Mouse (Mus musculus) heart, embryonic 15.5 days (tissue): ENCODE measurements around the gene Ms4a18. TPM values are rescaled to one million over a fixed set of nuclear protein-coding genes. Genes with fewer than 3 reads are reported as not detected.
"Not testable (repeated sequence)": the region's sequence is repeated elsewhere in the genome, so short reads cannot be mapped to it uniquely, and the experiment has no call there.

Experiments
- ATAC-seq: fragments of 200-750 bp; cut with Nextera tagmentation; replicated peaks from 2 replicates; pipeline ENCODE4 v1.8.0; 2017; ENCODE audit warnings: low read depth, moderate TSS enrichment; ENCODE audit not compliant: insufficient number of reproducible peaks, insufficient read depth, low FRiP score
- H3K27ac ChIP-seq: fragments of 300-500 bp; sonication (generic); 2 replicates; pipeline ENCODE4 v1.5.1; 2015; ENCODE audit warnings: mild to moderate bottlenecking, inconsistent platforms
- H3K27me3 ChIP-seq: fragments of 300-500 bp; sonication (generic); 2 replicates; pipeline ENCODE4 v1.6.1; 2015; ENCODE audit warnings: inconsistent platforms
- H3K36me3 ChIP-seq: fragments of 300-500 bp; sonication (generic); 2 replicates; pipeline ENCODE4 v1.6.1; 2015; ENCODE audit warnings: mild to moderate bottlenecking, inconsistent platforms
- H3K4me1 ChIP-seq: fragments of 300-500 bp; sonication (generic); replicated peaks from 2 replicates; pipeline ENCODE4 v1.6.1; 2015; ENCODE audit warnings: inconsistent platforms
- H3K4me2 ChIP-seq: fragments of 300-500 bp; sonication (generic); 2 replicates; pipeline ENCODE4 v1.6.1; 2015; ENCODE audit warnings: inconsistent platforms, mild to moderate bottlenecking, moderate library complexity
- H3K4me3 ChIP-seq: fragments of 300-500 bp; sonication (generic); 2 replicates; pipeline ENCODE4 v1.5.1; 2015; ENCODE audit warnings: mild to moderate bottlenecking, inconsistent platforms
- H3K9ac ChIP-seq: fragments of 300-500 bp; sonication (generic); 2 replicates; pipeline ENCODE4 v1.6.1; 2015; ENCODE audit warnings: mild to moderate bottlenecking, inconsistent platforms
- H3K9me3 ChIP-seq: fragments of 300-500 bp; sonication (generic); replicated peaks from 2 replicates; pipeline ENCODE4 v1.6.1; 2016; ENCODE audit warnings: inconsistent platforms
- WGBS: fragments of 180-500 bp; shearing (Covaris S2); methylation state at CpG from one replicate; pipeline ENCODE4 v1.1.7; 2015; ENCODE audit warnings: mixed read lengths; 5-methylcytosine and 5-hydroxymethylcytosine counted together
- polyA plus RNA-seq: library from polyadenylated mRNA; unstranded; fragments of >200 nt; fragmentation: Nextera tagmentation; extraction: Ambion mirVana; gene quantifications from 2 replicates; pipeline ENCODE4 v1.2.1, GENCODE M21; 2015

The Ms4a18 gene
- not detected in 2 replicates for polyA plus RNA-seq

DNA sequence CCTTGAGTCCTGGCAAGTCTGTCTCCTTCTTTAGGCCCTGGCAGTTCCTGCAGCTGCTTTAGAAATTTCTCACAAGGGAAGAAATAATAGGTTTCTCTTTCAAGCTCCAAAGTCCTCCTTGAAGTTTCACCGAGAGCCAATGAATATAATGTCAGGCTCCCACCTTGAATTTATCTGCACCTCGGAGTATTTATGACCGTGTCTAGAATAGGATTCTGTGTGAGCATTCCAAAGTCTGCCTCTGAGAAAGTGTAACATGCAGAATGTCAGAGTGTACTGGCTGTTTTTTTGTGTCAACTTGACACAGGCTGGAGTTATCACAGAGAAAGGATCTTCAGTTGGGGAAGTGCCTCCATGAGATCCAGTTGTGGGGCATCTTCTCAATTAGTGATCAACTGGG lies at the start of gene Ms4a18:
Gene Ms4a18, minus strand, starts transcription at position 141 of the 400 bp plus-strand sequence.
- Histone ChIP-seq H3K9me3 (no peaks in the 10 kb centered on the region), H3K27ac (no peak within 1 kb of the TSS), H3K4me1 (no peaks in the 10 kb centered on the region), H3K27me3 (no peaks in the 10 kb centered on the region), H3K9ac (no peak within 1 kb of the TSS), H3K4me2 (no peak within 1 kb of the TSS), H3K36me3 (no peaks in the 10 kb centered on the region), H3K4me3 (no peak within 1 kb of the TSS)
- no peak for ATAC-seq
- 69% methylated on average over 3 of the region's 3 CpGs for WGBS

DNA sequence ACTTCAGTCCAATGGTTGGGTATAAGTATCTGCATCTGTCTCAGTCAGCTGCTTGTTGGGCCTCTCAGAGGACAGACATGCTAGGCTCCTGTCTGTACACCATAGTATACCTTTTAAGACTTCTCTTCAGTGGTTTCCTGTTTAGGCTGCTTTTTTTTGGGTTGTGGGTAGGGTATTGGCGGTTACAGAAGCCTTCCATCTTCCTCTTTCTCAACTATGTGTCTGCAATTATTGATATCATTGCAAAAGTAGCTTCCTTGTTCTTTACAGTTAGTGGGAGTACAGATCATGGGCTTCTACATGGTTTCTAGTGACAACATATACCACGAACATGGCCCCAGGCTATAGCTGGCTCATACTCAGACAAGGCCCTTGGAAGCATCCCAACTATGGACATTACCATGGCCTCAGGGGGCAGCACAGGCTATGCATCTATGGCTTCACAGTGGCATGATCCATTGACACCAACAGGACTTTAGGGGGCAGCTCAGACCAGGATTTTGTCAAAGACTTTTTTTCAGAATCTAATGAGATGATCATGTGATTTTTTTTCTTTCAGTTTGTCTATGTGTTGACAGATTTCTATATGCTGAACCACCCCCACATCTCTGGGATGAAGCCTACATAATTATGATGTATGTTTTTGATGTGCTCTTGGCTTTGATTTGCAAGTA lies 47.5 kb upstream of the Ms4a18 start:
- WGBS: 71% methylated on average over 2 of the region's 2 CpGs
- ATAC-seq: no peak
- Histone ChIP-seq H3K4me3 (no peak overlapping the region), H3K27me3 (no peaks in the 10 kb centered on the region), H3K9me3 (no peaks in the 10 kb centered on the region), H3K4me1 (no peaks in the 10 kb centered on the region), H3K27ac (no peak overlapping the region), H3K4me2 (no peak overlapping the region), H3K9ac (no peak overlapping the region), H3K36me3 (no peaks in the 10 kb centered on the region)

DNA sequence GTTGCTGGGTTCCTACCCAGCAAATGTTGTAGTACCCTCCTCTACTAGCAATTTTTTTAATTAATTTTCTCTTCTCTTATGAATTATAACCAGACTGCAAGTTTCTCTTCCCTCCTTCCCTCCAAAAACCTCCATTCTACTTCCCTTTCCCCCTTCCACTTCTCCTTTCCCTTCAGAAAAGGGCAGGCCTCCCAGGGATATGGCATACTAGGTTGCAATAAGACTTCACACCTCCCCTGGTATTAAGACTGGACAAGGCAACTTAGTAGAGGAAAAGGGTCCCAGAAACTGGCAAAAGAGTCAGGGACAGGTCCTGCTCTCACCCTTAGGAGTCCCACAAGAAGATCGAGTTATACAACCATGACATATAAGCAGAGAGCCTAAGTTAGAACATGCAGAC lies 43.1 kb upstream of the Ms4a18 start:
- Histone ChIP-seq H3K9me3 (no peaks in the 10 kb centered on the region), H3K27ac (no peak overlapping the region), H3K4me2 (no peak overlapping the region), H3K27me3 (no peaks in the 10 kb centered on the region), H3K4me3 (no peak overlapping the region), H3K9ac (no peak overlapping the region), H3K4me1 (no peaks in the 10 kb centered on the region), H3K36me3 (no peaks in the 10 kb centered on the region)
- ATAC-seq: no peak
- WGBS: 74% methylated on average over 1 of the region's 1 CpGs

DNA sequence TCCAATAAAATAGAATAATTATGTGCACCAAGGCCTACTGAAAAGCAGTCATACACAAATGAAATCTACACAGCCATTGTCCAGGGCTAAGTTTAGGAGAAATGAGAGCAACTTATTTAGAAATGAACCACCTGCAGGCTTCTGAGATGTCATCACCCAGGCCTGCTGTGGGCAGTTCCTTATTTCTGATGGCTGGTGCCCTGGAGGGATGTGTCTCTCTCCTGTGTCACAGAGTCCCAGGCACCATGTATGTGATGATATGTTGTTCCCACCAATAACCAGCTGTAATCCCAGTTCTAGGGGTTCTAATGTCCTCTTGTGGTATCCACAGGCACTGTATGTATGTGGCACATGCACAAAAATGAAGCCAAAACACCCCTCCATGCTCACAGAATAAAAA lies 42.1 kb upstream of the Ms4a18 start:
- Histone ChIP-seq H3K4me2 (no peak overlapping the region), H3K27ac (no peak overlapping the region), H3K4me1 (no peaks in the 10 kb centered on the region), H3K9me3 (no peaks in the 10 kb centered on the region), H3K9ac (no peak overlapping the region), H3K27me3 (no peaks in the 10 kb centered on the region), H3K36me3 (no peaks in the 10 kb centered on the region), H3K4me3 (no peak overlapping the region)
- ATAC-seq: no peak

DNA sequence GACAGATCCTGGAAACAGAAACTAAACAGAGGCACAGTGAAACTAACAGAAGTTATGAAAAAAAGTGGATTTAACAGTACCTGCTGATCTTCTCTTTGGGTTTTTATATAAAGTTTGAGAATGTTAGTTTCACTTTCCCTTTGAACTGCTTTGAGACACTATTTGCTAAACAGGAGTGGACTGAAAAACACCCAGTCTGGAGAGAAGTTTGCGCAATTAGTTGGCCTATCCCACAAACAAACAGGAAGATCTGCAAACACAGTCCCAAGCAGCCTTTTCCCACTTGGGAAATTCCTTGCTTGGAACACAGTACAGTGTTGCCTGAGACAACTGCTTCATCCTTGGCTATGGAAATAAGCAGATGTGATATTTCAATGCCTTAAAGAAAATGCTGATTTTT lies 37.9 kb upstream of the Ms4a18 start:
- H3K9me3 ChIP-seq, H3K9ac ChIP-seq, H3K27me3 ChIP-seq, H3K27ac ChIP-seq, ATAC-seq, H3K4me3 ChIP-seq, H3K36me3 ChIP-seq, H3K4me1 ChIP-seq, H3K4me2 ChIP-seq: not testable (repeated sequence)
- 92% methylated on average over 1 of the region's 1 CpGs for whole genome bisulfite sequencing

DNA sequence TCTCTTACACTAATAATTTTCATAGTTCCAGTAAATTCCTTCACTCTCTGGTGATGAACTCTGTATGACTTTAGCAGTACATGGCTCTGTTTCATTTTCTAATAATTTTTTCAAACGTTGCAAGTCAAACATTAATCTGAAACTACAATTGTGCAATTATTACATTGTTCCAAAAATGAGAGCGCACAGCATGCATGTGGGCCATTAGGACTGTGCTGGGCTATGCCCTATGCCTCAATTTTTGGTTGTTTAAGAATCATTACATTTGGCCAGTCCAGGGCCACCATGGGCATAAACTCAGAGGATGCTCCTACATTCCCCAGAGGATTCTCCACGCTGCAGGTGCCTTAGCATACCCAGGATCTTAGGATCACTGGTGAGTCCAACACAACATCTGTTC lies 35.4 kb upstream of the Ms4a18 start:
- Histone ChIP-seq H3K4me3 (no peak overlapping the region), H3K36me3 (no peaks in the 10 kb centered on the region), H3K27me3 (no peaks in the 10 kb centered on the region), H3K4me1 (no peaks in the 10 kb centered on the region), H3K9ac (no peak overlapping the region), H3K4me2 (no peak overlapping the region), H3K27ac (no peak overlapping the region), H3K9me3 (no peaks in the 10 kb centered on the region)
- ATAC-seq: no peak
- WGBS: 59% methylated on average over 3 of the region's 3 CpGs

DNA sequence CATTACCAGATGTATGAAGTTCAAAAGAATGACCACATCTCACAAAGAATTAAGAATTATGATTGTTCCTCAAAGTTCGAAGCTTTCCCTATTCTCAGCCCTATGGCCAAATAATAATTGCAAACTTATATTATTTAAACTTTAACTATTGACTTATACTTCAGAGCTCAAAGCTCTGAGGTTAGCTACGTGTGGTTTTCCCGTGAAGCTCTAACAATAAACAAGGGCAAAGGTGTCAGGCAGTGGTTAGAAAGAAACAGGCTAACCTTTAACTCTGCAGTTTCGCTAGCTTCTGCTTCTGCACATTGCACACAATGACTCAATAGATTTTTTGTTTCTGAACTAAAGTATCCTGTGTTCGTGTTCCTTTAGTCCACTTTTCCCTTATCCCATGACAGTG lies 35.0 kb upstream of the Ms4a18 start:
- H3K27me3 ChIP-seq: no peaks in the 10 kb centered on the region
- WGBS: 64% methylated on average over 5 of the region's 5 CpGs
- no peak overlapping the region for H3K9ac ChIP-seq
- no peaks in the 10 kb centered on the region for H3K36me3 ChIP-seq
- ATAC-seq: no peak
- no peaks in the 10 kb centered on the region for H3K9me3 ChIP-seq
- no peak overlapping the region for H3K27ac ChIP-seq
- no peaks in the 10 kb centered on the region for H3K4me1 ChIP-seq
- no peak overlapping the region for H3K4me3 ChIP-seq
- H3K4me2 ChIP-seq: no peak overlapping the region

DNA sequence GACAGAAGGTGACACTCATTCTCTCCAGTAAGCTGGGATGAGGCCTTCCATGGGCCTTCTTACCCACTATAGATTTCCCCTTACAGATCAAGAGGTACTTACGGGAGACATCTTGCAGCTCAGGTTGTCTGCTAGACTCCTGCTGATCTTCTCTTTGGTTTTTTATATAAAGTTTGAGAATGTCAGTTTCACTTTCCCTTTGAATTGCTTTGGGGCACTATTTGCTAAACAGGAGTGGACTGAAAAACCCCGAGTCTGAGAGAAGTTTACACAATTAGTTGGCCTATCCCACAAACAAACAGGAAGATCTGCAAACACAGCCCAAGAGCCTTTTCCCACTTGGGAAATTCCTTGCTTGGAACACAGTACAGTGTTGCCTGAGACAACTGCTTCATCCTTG lies 32.5 kb upstream of the Ms4a18 start:
- H3K4me1 ChIP-seq: no peaks in the 10 kb centered on the region
- H3K9ac ChIP-seq: no peak overlapping the region
- no peak overlapping the region for H3K4me3 ChIP-seq
- H3K9me3 ChIP-seq: no peaks in the 10 kb centered on the region
- no peaks in the 10 kb centered on the region for H3K27me3 ChIP-seq
- ATAC-seq: no peak
- H3K4me2 ChIP-seq: no peak overlapping the region
- no peaks in the 10 kb centered on the region for H3K36me3 ChIP-seq
- H3K27ac ChIP-seq: no peak overlapping the region
- 60% methylated on average over 2 of the region's 2 CpGs for WGBS

DNA sequence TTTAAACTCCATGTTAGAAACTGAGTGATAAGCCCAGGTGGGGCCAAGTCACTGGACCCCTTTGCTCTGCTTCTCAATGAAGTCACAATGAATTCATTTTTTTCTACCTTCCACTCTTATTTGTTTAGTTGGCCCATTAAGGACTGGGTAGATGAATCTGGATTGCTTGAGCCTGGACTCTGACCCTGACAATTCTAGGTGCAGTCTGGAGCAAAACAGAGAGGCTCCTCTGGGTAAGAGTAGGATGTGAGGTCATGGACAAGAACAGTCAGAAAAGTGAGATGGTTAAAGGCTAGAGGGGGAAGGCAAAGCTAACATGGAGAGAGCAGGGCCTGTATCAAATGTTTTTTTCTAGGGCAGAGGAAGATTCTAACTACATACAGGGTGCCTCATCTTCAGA lies 31.6 kb upstream of the Ms4a18 start:
- H3K27ac ChIP-seq: no peak overlapping the region
- no peaks in the 10 kb centered on the region for H3K27me3 ChIP-seq
- no peaks in the 10 kb centered on the region for H3K36me3 ChIP-seq
- H3K9ac ChIP-seq: no peak overlapping the region
- ATAC-seq: no peak
- no peak overlapping the region for H3K4me3 ChIP-seq
- peaks cover 3% of the 10 kb centered on the region; the same call in 1 of the 2 replicates for H3K4me1 ChIP-seq
- H3K4me2 ChIP-seq: no peak overlapping the region
- no peaks in the 10 kb centered on the region for H3K9me3 ChIP-seq

DNA sequence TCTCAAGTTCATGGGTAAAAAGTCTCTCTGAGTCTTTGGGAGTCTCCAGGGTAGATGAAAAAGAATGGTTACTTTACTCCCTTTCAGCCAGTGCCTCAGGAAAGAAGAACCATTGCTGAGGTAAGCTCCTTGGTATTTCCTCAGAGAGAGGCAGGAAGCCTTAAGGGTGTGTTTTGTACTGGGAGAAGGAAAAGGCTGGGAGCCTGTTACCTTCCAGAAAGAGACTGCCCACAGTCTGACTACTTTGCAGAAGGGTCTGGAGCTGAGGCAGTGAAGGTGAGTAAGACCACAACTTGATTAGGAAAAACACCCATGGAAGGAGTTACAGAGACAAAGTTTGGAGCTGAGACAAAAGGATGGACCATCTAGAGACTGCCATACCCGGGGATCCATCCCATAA lies 30.7 kb upstream of the Ms4a18 start:
- H3K4me3 ChIP-seq: no peak overlapping the region
- H3K4me2 ChIP-seq: no peak overlapping the region
- H3K9ac ChIP-seq: no peak overlapping the region
- peaks cover 3% of the 10 kb centered on the region; the same call in 1 of the 2 replicates for H3K4me1 ChIP-seq
- ATAC-seq: no peak
- H3K9me3 ChIP-seq: no peaks in the 10 kb centered on the region
- H3K36me3 ChIP-seq: no peaks in the 10 kb centered on the region
- no peak overlapping the region for H3K27ac ChIP-seq
- 54% methylated on average over 1 of the region's 1 CpGs for WGBS
- H3K27me3 ChIP-seq: no peaks in the 10 kb centered on the region

DNA sequence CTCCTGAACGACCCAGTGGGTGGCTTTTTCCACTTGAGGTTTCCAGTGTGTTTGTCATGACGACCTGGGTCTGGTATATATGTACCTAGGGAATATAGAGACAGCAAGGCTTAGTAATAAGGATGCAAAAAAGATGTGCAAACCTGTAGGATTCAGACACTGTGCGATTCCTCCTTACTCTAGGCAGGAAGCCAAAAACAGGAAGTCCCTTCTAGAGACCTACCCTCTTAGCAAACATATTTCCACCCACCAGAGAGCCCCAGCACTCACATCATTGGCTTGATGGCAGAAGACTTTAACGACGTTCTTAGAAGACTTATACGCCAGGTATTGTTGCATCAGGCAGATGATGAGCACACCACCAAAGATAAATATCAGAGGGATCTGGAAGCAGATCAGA lies 30.2 kb upstream of the Ms4a18 start:
- H3K9ac ChIP-seq: no peak overlapping the region
- H3K4me1 ChIP-seq: peaks cover 3% of the 10 kb centered on the region; the same call in 1 of the 2 replicates
- H3K4me3 ChIP-seq: no peak overlapping the region
- H3K4me2 ChIP-seq: no peak overlapping the region
- H3K9me3 ChIP-seq: no peaks in the 10 kb centered on the region
- no peak for ATAC-seq
- WGBS: 69% methylated on average over 6 of the region's 6 CpGs
- H3K36me3 ChIP-seq: no peaks in the 10 kb centered on the region
- H3K27ac ChIP-seq: no peak overlapping the region
- H3K27me3 ChIP-seq: no peaks in the 10 kb centered on the region

DNA sequence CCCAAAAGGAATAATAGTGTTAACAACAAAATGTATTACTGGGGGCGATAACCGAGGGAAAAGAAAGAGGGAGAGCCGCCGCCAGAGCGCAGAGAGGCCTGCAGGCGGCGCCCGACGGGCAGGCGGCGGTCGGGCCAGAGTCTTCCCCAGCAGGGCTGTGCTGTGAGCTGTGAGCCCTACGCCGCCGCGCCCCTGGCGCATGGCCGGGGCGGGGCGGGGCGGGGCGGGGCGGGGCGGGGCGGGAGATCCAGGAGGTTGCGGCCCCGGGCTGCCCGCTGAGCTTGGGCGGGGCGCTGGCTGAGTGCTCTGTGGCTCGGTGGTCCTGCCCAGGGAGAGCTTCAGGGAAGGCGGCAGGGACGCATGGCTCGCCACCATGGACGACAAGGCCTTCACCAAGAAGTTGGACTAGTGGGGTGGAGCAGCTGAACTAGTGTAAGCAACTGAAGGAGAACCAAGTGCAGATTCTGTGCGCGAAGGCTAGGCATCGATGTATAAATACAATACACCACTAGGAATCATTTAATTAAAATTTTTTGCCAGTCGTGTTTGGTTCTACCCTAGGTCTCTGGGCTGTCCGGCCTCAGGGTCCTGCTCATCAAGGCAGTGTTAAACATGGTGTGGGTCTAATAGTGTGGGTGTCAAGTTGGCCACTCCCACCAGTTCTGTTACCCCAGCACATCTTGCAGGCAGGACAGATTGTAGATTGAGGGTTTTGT lies 27.3 kb upstream of the Ms4a18 start:
- ATAC-seq: peak; percentile 99
- Histone ChIP-seq H3K9me3 (no peaks in the 10 kb centered on the region), H3K9ac (peak overlapping the region; percentile 38; the same call in 1 of the 2 replicates), H3K27ac (no peak overlapping the region), H3K4me1 (peaks cover 3% of the 10 kb centered on the region; the same call in 1 of the 2 replicates), H3K36me3 (no peaks in the 10 kb centered on the region), H3K4me2 (peak overlapping the region; percentile 72), H3K27me3 (no peaks in the 10 kb centered on the region), H3K4me3 (peak overlapping the region; percentile 43)
- 8% methylated on average over 32 of the region's 40 CpGs for WGBS
